Mouse (Mus musculus): ENCODE data around the gene Btd. TPM values are rescaled to one million over a fixed set of nuclear protein-coding genes. Genes with fewer than 3 reads are reported as not detected.

Btd gene
- polyA plus RNA-seq, 1 experiment from 2014 or later = 12.7 TPM

DNA sequence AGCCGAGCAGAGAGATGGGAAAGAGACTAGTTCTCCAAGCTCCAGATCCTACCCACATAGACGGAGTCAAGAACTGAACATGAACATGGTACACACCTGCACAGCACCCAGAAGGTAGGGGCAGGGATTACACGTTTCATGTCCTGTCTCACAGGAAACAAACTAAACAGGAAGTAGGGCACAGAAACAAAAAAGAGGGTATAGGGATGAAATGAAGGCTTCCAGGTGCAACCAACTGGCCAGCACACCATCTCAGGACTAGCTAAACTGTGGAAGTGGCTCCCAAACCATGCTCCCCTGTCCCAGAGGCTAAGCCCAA is 56.1 kb downstream of the Btd start:
- Histone ChIP-seq H3K27ac (no peak overlapping the region), H3K36me3 (ENCODE audit: poor library complexity, severe bottlenecking) (peaks cover 40% of the 10 kb centered on the region), H3K4me3 (no peak overlapping the region), H3K9ac (no peak overlapping the region), H3K4me1 (peaks cover 2% of the 10 kb centered on the region; the same call in 1 of the 2 replicates), H3K9me3 (replicated peaks) (no peaks in the 10 kb centered on the region), H3K4me2 (no peak overlapping the region), H3K27me3 (no peaks in the 10 kb centered on the region)
- WGBS = 95% methylated on average over 3 of the region's 3 CpGs
- ATAC-seq = no peak

DNA sequence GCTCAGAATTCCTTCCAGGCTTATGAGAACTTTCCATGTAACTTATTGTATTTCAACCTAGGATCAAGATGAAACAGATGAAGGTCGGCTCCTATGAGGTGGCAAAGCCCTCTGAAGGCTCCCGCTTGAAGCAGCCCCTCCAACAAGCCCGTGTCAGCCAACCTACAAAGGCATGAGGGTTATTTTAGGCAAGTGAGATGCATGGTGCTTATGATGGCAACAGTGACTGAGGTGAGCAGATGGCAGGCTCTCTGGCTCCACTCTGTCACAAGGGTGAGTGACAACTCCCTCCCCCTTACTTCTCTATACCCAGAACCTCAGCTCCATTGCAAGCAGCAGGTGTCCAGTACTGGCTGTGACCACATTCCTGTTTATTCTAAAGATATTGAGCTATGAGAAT is 56.5 kb downstream of the Btd start:
- Histone ChIP-seq H3K9ac (no peak overlapping the region), H3K9me3 (replicated peaks) (no peaks in the 10 kb centered on the region), H3K4me1 (peaks cover 2% of the 10 kb centered on the region; the same call in 1 of the 2 replicates), H3K36me3 (ENCODE audit: poor library complexity, severe bottlenecking) (peaks cover 44% of the 10 kb centered on the region), H3K27ac (no peak overlapping the region), H3K4me3 (no peak overlapping the region), H3K4me2 (no peak overlapping the region), H3K27me3 (no peaks in the 10 kb centered on the region)
- WGBS = 93% methylated on average over 3 of the region's 3 CpGs
- no peak for ATAC-seq

GRCm38 (mm10) chr14:31697755-31698154 is 56.9 kb downstream of the Btd start:
- Histone ChIP-seq H3K27me3 (no peaks in the 10 kb centered on the region), H3K36me3 (ENCODE audit: poor library complexity, severe bottlenecking) (peaks cover 48% of the 10 kb centered on the region), H3K4me3 (no peak overlapping the region), H3K9ac (no peak overlapping the region), H3K4me2 (no peak overlapping the region), H3K27ac (no peak overlapping the region), H3K9me3 (replicated peaks) (no peaks in the 10 kb centered on the region), H3K4me1 (peaks cover 2% of the 10 kb centered on the region; the same call in 1 of the 2 replicates)
- 91% methylated on average over 4 of the region's 4 CpGs for WGBS
- no peak for ATAC-seq

DNA sequence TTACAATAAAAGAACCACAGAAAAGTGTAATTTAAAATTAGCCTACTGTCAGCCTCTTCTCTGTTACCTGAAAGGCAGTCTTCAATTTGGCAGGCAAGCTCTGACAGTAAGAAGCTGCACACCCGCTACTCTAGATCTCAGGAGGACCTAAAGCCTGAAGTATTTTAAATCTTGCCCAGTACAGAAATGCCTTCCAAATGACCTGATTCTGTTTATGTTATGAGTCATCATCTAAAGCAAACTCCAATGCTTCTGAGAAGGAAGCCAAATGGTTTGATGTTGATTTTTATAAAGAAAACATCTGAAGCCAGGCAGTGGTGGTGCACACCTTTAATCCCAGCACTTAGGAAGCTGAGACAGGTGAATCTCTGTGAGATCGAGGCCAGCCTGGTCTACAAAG is 59.5 kb downstream of the Btd start:
- 90% methylated on average over 2 of the region's 2 CpGs for WGBS
- Histone ChIP-seq H3K9me3 (replicated peaks) (no peaks in the 10 kb centered on the region), H3K4me2 (no peak overlapping the region), H3K4me1 (no peaks in the 10 kb centered on the region), H3K27me3 (no peaks in the 10 kb centered on the region), H3K27ac (no peak overlapping the region), H3K4me3 (no peak overlapping the region), H3K9ac (no peak overlapping the region), H3K36me3 (ENCODE audit: poor library complexity, severe bottlenecking) (peaks cover 70% of the 10 kb centered on the region)
- no peak for ATAC-seq

DNA sequence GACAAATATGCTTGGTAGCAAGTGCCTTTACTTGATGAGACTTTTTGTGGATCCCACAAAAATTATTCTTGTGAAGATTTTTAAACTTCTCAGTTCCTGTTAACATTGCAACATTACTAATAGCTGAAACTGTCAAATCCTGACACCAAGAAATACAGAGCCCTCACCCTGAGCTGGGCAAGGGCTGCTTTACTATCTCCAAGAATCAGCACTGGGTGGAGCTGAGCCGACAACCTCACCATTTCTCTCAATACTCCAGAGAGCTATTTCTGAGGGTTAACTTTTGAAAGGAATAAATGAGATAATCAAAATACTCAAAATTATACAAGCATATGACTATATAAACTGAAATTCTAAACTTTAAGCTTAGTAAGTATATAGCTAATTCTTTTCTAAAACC is 68.5 kb downstream of the Btd start:
- Histone ChIP-seq H3K4me2 (no peak overlapping the region), H3K27ac (no peak overlapping the region), H3K4me3 (no peak overlapping the region), H3K9me3 (replicated peaks) (no peaks in the 10 kb centered on the region), H3K36me3 (ENCODE audit: poor library complexity, severe bottlenecking) (peaks cover 56% of the 10 kb centered on the region), H3K9ac (no peak overlapping the region), H3K4me1 (no peaks in the 10 kb centered on the region), H3K27me3 (no peaks in the 10 kb centered on the region)
- no peak for ATAC-seq
- WGBS = 100% methylated on average over 1 of the region's 1 CpGs

DNA sequence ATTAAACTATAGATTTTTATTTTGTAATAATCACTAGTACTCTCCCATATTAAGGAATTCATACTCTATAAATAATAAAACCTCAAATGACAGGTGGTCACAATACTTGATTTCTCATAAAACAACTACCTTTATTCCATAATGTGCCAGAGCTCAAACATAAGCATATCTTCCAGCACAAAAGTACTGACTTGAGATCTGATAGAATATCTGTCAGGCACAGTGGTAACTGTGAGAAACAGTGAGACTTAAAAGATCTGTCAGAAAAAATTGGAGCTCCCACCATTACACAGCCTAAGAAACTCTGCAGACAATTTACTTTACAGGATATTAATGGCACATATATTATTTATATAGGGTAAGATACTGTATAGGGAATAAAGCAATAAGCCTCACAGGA is 74.8 kb downstream of the Btd start:
- ATAC-seq = no peak
- no peak overlapping the region for H3K27ac ChIP-seq
- H3K4me2 ChIP-seq = no peak overlapping the region
- H3K36me3 ChIP-seq (ENCODE audit: poor library complexity, severe bottlenecking) = peaks cover 68% of the 10 kb centered on the region
- no peaks in the 10 kb centered on the region for H3K4me1 ChIP-seq
- H3K27me3 ChIP-seq = no peaks in the 10 kb centered on the region
- H3K9ac ChIP-seq = no peak overlapping the region
- H3K4me3 ChIP-seq = no peak overlapping the region
- no peaks in the 10 kb centered on the region for H3K9me3 ChIP-seq (replicated peaks)

DNA sequence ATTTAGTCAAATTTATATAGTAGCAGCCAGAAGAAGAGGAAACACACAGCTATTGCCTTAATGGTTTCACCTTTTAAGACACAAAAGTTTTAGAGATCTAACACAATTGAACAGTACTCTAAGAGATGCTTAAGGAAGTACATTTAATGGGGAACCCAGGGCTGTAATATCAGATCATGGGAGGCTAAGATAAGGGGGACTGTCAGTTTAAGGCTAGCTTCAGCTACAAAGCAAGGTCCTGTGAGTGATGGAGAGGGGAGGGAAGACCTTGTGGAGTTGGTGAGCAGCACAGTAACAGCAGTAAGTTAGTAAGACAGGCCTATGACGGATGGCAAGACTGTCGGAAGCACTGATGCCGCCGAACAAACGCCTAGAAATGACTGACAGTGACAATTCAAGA is 76.5 kb downstream of the Btd start:
- peaks cover 67% of the 10 kb centered on the region for H3K36me3 ChIP-seq (ENCODE audit: poor library complexity, severe bottlenecking)

More for the DNA sequence above, 76.5 kb downstream of the Btd start:
- ATAC-seq = no peak
- no peaks in the 10 kb centered on the region for H3K4me1 ChIP-seq
- H3K9ac ChIP-seq = no peak overlapping the region
- no peaks in the 10 kb centered on the region for H3K9me3 ChIP-seq (replicated peaks)
- no peak overlapping the region for H3K27ac ChIP-seq
- H3K4me2 ChIP-seq = no peak overlapping the region
- 94% methylated on average over 5 of the region's 5 CpGs for WGBS
- H3K4me3 ChIP-seq = no peak overlapping the region
- H3K27me3 ChIP-seq = no peaks in the 10 kb centered on the region

Other genes with a start within 250 kb of the Btd start
- gene Sh3bp5, start 204.9 kb upstream of the Btd start, polyA plus RNA-seq (2015; fragmentation: Nextera tagmentation; extraction: Ambion mirVana) = 66.9 and 75.0 TPM in 2 replicates
- 13.9 and 14.4 TPM in 2 replicates for gene Eaf1, start 146.6 kb upstream of the Btd start, polyA plus RNA-seq (2015; fragmentation: Nextera tagmentation; extraction: Ambion mirVana)
- gene Mettl6, start 146.0 kb upstream of the Btd start, polyA plus RNA-seq (2015; fragmentation: Nextera tagmentation; extraction: Ambion mirVana) = 66.0 and 67.7 TPM in 2 replicates
- not detected in 2 replicates for gene Colq, start 49.7 kb upstream of the Btd start, polyA plus RNA-seq (2015; fragmentation: Nextera tagmentation; extraction: Ambion mirVana)
- gene Gm49387, start 150 bp upstream of the Btd start, polyA plus RNA-seq (2015; fragmentation: Nextera tagmentation; extraction: Ambion mirVana) = not detected in 2 replicates
- gene Hacl1, start 258 bp downstream of the Btd start, polyA plus RNA-seq (2015; fragmentation: Nextera tagmentation; extraction: Ambion mirVana) = 7.7 and 8.9 TPM in 2 replicates
- gene Ankrd28, start 189.6 kb downstream of the Btd start, polyA plus RNA-seq (2015; fragmentation: Nextera tagmentation; extraction: Ambion mirVana) = 10.0 and 11.3 TPM in 2 replicates